Mouse (Mus musculus): ENCODE measurements at regions not wholly inside any gene's neighbourhood (a gene's known extent, or its start where the extent isn't known, plus 50 kb on each side); places are given as distances from the start of the nearest gene placed in this dataset.
A peak's percentile ranks its signal among the peaks of the same experiment; 100 is the strongest.

- no peak for DNase-seq (ENCODE audit: low spot score)
Observed at GRCm38 (mm10) chr13:116017886-116018285, 291.6 kb downstream of the Isl1 start.

GRCm38 (mm10) chr13:116003733-116004132 lies 305.8 kb downstream of the Isl1 start:
- DNase-seq (ENCODE audit: low spot score) = no peak

- DNase-seq (ENCODE audit: low spot score) = peak; percentile 54
Observed at GRCm38 (mm10) chr13:116002391-116002899, 307.0 kb downstream of the Isl1 start.

- DNase-seq (ENCODE audit: low spot score) = no peak
Observed at GRCm38 (mm10) chr13:115990591-115990990, 318.9 kb downstream of the Isl1 start.

- no peak for DNase-seq (ENCODE audit: low spot score)
Observed at GRCm38 (mm10) chr13:115989091-115989490, 320.4 kb downstream of the Isl1 start.

GRCm38 (mm10) chr13:115986282-115986681 lies 323.2 kb downstream of the Isl1 start:
- no peak for DNase-seq (ENCODE audit: low spot score)

- DNase-seq (ENCODE audit: low spot score) = no peak
Observed at GRCm38 (mm10) chr13:115985715-115986114, 323.8 kb downstream of the Isl1 start.

- DNase-seq (ENCODE audit: low spot score) = no peak
Observed at GRCm38 (mm10) chr13:115977890-115978203, 331.6 kb downstream of the Isl1 start.

- no peak for DNase-seq (ENCODE audit: low spot score)
Observed at GRCm38 (mm10) chr13:115977118-115977889, 332.2 kb downstream of the Isl1 start.
